Comparison of ENCODE assay signal across 19 mouse cellular contexts in the genomic region with DNA sequence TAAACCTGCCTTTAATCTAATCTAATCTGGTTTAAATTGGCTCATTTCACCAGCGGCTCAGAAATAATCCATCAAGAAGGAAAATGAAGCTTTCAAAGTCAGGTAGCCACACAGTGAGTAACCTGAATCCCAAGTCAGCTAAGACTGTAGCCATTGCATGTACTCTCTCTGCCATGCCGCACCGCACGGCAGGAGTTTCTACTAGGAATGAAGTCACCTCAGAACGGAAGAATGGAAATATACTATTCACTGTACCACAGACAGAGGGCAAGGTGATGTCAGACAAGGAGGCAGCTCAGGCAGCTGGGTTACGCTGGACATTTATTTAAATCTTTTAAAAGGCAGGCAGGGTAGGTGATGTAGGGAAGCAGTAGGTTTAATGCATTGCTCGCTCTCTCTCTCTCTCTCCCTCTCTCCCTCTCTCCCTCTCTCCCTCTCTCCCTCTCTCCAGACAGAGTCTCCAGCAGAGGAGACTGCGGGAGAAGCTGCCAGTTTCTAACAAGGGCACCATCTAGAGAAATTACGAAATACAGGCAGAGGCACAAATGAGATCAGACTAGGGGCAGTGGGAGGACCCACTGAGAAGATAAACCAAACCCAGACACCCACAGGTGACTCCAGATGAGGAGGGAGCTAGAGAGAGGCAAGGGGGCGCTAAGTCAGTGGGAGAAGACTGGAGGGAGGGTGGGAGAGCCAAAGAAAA.
"Had no signal": no experiment of that assay in that cellular context is flagged by ENCODE, and none has a peak within 500 bp of the region (broad histone marks: within the 10 kb centered on the region; RNA-seq: fewer than 3 reads in every experiment).

No protein-coding gene starts in this region.

- H3K4me1 ChIP-seq: limb, embryonic 12.5 days; limb, embryonic 15.5 days; midbrain, embryonic 12.5 days; midbrain, embryonic 15.5 days; neural tube, embryonic 12.5 days had no signal

- H3K9ac ChIP-seq: limb, embryonic 12.5 days; limb, embryonic 15.5 days; lung, embryonic 14.5 days; midbrain, embryonic 12.5 days; midbrain, embryonic 15.5 days; neural tube, embryonic 12.5 days; neural tube, embryonic 15.5 days had no signal

- ATAC-seq: lung, postnatal 0 days; midbrain, embryonic 15.5 days had no signal

- H3K9me3 ChIP-seq: limb, embryonic 12.5 days; limb, embryonic 15.5 days; midbrain, embryonic 12.5 days; midbrain, embryonic 15.5 days; neural tube, embryonic 12.5 days; neural tube, embryonic 15.5 days had no signal

- H3K4me2 ChIP-seq: limb, embryonic 12.5 days; limb, embryonic 15.5 days; lung, embryonic 14.5 days; midbrain, embryonic 12.5 days; midbrain, embryonic 15.5 days; neural tube, embryonic 12.5 days; neural tube, embryonic 15.5 days had no signal

- H3K4me3 ChIP-seq: limb, embryonic 12.5 days; limb, embryonic 15.5 days; midbrain, embryonic 12.5 days; midbrain, embryonic 15.5 days; neural tube, embryonic 12.5 days; neural tube, embryonic 15.5 days had no signal

- H3K36me3 ChIP-seq: limb, embryonic 12.5 days; limb, embryonic 15.5 days; midbrain, embryonic 12.5 days; midbrain, embryonic 15.5 days; neural tube, embryonic 12.5 days; neural tube, embryonic 15.5 days had no signal

- DNase-seq: kidney, adult 9 months; kidney, postnatal 14 days; kidney, postnatal 4 days; left cerebral cortex, postnatal 4 days; lung, embryonic 14.5 days; right cerebral cortex, adult 18-20 months; right cerebral cortex, postnatal 14 days; right cerebral cortex, postnatal 4 days; thymus, adult 2 months; thymus, postnatal 25 days had no signal

- H3K27me3 ChIP-seq: limb, embryonic 12.5 days; limb, embryonic 15.5 days; midbrain, embryonic 12.5 days; midbrain, embryonic 15.5 days; neural tube, embryonic 12.5 days; neural tube, embryonic 15.5 days had no signal

- H3K27ac ChIP-seq: limb, embryonic 12.5 days; limb, embryonic 15.5 days; macrophage; midbrain, embryonic 12.5 days; midbrain, embryonic 15.5 days; neural tube, embryonic 12.5 days; neural tube, embryonic 15.5 days; stomach, postnatal 0 days had no signal
